Mouse (Mus musculus) heart, embryonic 16.5 days (tissue): ENCODE results near the gene Psmc3. TPM values are rescaled to one million over a fixed set of nuclear protein-coding genes. Genes with fewer than 3 reads are reported as not detected.
A peak's percentile ranks its signal among the peaks of the same experiment; 100 is the strongest.

Experiments used
- ATAC-seq: fragments of 200-750 bp; cut with Nextera tagmentation; replicated peaks from 2 replicates; pipeline ENCODE4 v1.8.0; 2017; ENCODE audit warnings: moderate number of reproducible peaks; ENCODE audit not compliant: insufficient read depth, low FRiP score; ENCODE audit errors: extremely low read depth
- H3K27ac ChIP-seq: fragments of 300-500 bp; sonication (generic); 2 replicates; pipeline ENCODE4 v1.5.1; 2014; ENCODE audit warnings: mild to moderate bottlenecking, low read length, control low read depth, moderate library complexity
- H3K27me3 ChIP-seq: fragments of 300-500 bp; sonication (generic); 2 replicates; pipeline ENCODE4 v1.6.1; 2014; ENCODE audit warnings: low read length, mixed read lengths; ENCODE audit not compliant: control insufficient read depth, insufficient read depth
- H3K36me3 ChIP-seq: fragments of 300-500 bp; sonication (generic); 2 replicates; pipeline ENCODE4 v1.6.1; 2014; ENCODE audit not compliant: control insufficient read depth, insufficient read depth
- H3K4me1 ChIP-seq: fragments of 300-500 bp; sonication (generic); 2 replicates; pipeline ENCODE4 v1.6.1; 2014; ENCODE audit warnings: low read length, mixed read lengths; ENCODE audit not compliant: control insufficient read depth, insufficient read depth
- H3K4me2 ChIP-seq: fragments of 300-500 bp; sonication (generic); 2 replicates; pipeline ENCODE4 v1.6.1; 2014; ENCODE audit warnings: low read depth, mild to moderate bottlenecking, control low read depth, low read length
- H3K4me3 ChIP-seq: fragments of 300-500 bp; sonication (generic); 2 replicates; pipeline ENCODE4 v1.5.1; 2014; ENCODE audit warnings: mild to moderate bottlenecking, control low read depth, low read length
- H3K9ac ChIP-seq: fragments of 300-500 bp; sonication (generic); 2 replicates; pipeline ENCODE4 v1.6.1; 2014; ENCODE audit warnings: low read length, control low read depth
- H3K9me3 ChIP-seq: fragments of 300-500 bp; sonication (generic); replicated peaks from 2 replicates; pipeline ENCODE4 v1.6.1; 2016; ENCODE audit warnings: low read length; ENCODE audit not compliant: control insufficient read depth
- WGBS: fragments of 180-500 bp; shearing (Covaris S2); extraction: QIAGEN DNeasy Blood & Tissue Kit; methylation state at CpG from one replicate; pipeline ENCODE4 v1.1.7; 2014; 5-methylcytosine and 5-hydroxymethylcytosine counted together
- polyA plus RNA-seq: library from polyadenylated mRNA; unstranded; fragments of >200 nt; fragmentation: Nextera tagmentation; extraction: Ambion mirVana; gene quantifications from 2 replicates; pipeline ENCODE4 v1.2.1, GENCODE M21; 2015

Psmc3 gene
- polyA plus RNA-seq, 1 experiment from 2014 or later, result 255 TPM

- Histone ChIP-seq H3K9ac (peak within 1 kb of the TSS; percentile 84), H3K4me3 (peak within 1 kb of the TSS; percentile 69), H3K4me2 (peak within 1 kb of the TSS; percentile 85), H3K4me1 (peaks cover 29% of the 10 kb centered on the region), H3K27ac (peak within 1 kb of the TSS; percentile 92), H3K27me3 (no peaks in the 10 kb centered on the region), H3K36me3 (peaks cover 2% of the 10 kb centered on the region; the same call in 1 of the 2 replicates), H3K9me3 (no peaks in the 10 kb centered on the region)
- peak; percentile 95 for ATAC-seq
- under 1% methylated on average over 69 of the region's 69 CpGs for WGBS
Observed at GRCm38 (mm10) chr2:91070076-91070800, 16.4 kb downstream of the Psmc3 start, which contains the start of gene Slc39a13. Slc39a13 (minus strand) TSS chr2:91070417.

GRCm38 (mm10) chr2:91071059-91071458 lies 17.2 kb downstream of the Psmc3 start:
- H3K9me3 ChIP-seq, result no peaks in the 10 kb centered on the region
- H3K36me3 ChIP-seq, result peaks cover 2% of the 10 kb centered on the region; the same call in 1 of the 2 replicates
- WGBS, result 86% methylated on average over 10 of the region's 10 CpGs
- peak overlapping the region; percentile 85 for H3K4me2 ChIP-seq
- no peak for ATAC-seq
- H3K27ac ChIP-seq, result peak overlapping the region; percentile 92
- H3K4me1 ChIP-seq, result peaks cover 29% of the 10 kb centered on the region
- H3K4me3 ChIP-seq, result peak overlapping the region; percentile 69
- H3K27me3 ChIP-seq, result no peaks in the 10 kb centered on the region
- H3K9ac ChIP-seq, result peak overlapping the region; percentile 84

- Histone ChIP-seq H3K4me1 (peaks cover 26% of the 10 kb centered on the region), H3K4me2 (no peak overlapping the region), H3K4me3 (no peak overlapping the region), H3K27ac (no peak overlapping the region), H3K9ac (no peak overlapping the region), H3K27me3 (no peaks in the 10 kb centered on the region), H3K36me3 (peaks cover under 1% of the 10 kb centered on the region; the same call in 1 of the 2 replicates), H3K9me3 (no peaks in the 10 kb centered on the region)
- ATAC-seq, result no peak
- WGBS, result 34% methylated on average over 1 of the region's 1 CpGs
Observed at GRCm38 (mm10) chr2:91072092-91072491, 18.3 kb downstream of the Psmc3 start.

- peak overlapping the region; percentile 83 for H3K9ac ChIP-seq
- H3K9me3 ChIP-seq, result no peaks in the 10 kb centered on the region
- WGBS, result 27% methylated on average over 12 of the region's 12 CpGs
- H3K4me3 ChIP-seq, result peak overlapping the region; percentile 67
- no peaks in the 10 kb centered on the region for H3K36me3 ChIP-seq
- H3K4me1 ChIP-seq, result peaks cover 10% of the 10 kb centered on the region; the same call in 1 of the 2 replicates
- no peak for ATAC-seq
- H3K4me2 ChIP-seq, result peak overlapping the region; percentile 97
- H3K27ac ChIP-seq, result no peak overlapping the region
- H3K27me3 ChIP-seq, result no peaks in the 10 kb centered on the region
Observed at GRCm38 (mm10) chr2:91077957-91078313, 24.1 kb downstream of the Psmc3 start.

GRCm38 (mm10) chr2:91078314-91079025 lies 24.7 kb downstream of the Psmc3 start:
- Histone ChIP-seq H3K36me3 (no peaks in the 10 kb centered on the region), H3K27ac (no peak overlapping the region; the same call in 1 of the 2 replicates), H3K4me1 (peaks cover 10% of the 10 kb centered on the region; the same call in 1 of the 2 replicates), H3K9ac (peak overlapping the region; percentile 83), H3K27me3 (no peaks in the 10 kb centered on the region), H3K9me3 (no peaks in the 10 kb centered on the region), H3K4me3 (peak overlapping the region; percentile 67), H3K4me2 (peak overlapping the region; percentile 97)
- WGBS, result under 1% methylated on average over 28 of the region's 36 CpGs
- ATAC-seq, result peak; percentile 59

- no peak overlapping the region; the same call in 1 of the 2 replicates for H3K27ac ChIP-seq
- WGBS, result 27% methylated on average over 5 of the region's 5 CpGs
- ATAC-seq, result no peak; the same call in 1 of the 2 replicates
Observed at GRCm38 (mm10) chr2:91079026-91079384, 25.2 kb downstream of the Psmc3 start.

GRCm38 (mm10) chr2:91080784-91081513 lies 27.1 kb downstream of the Psmc3 start:
- Histone ChIP-seq H3K9ac (no peak overlapping the region), H3K9me3 (no peaks in the 10 kb centered on the region), H3K4me2 (no peak overlapping the region), H3K27ac (no peak overlapping the region), H3K4me3 (no peak overlapping the region), H3K4me1 (peaks cover 9% of the 10 kb centered on the region; the same call in 1 of the 2 replicates), H3K36me3 (no peaks in the 10 kb centered on the region), H3K27me3 (no peaks in the 10 kb centered on the region)
- no peak for ATAC-seq
- WGBS, result 79% methylated on average over 8 of the region's 8 CpGs

More at GRCm38 (mm10) chr2:91079026-91079384, 25.2 kb downstream of the Psmc3 start:
- no peaks in the 10 kb centered on the region for H3K36me3 ChIP-seq
- peaks cover 10% of the 10 kb centered on the region; the same call in 1 of the 2 replicates for H3K4me1 ChIP-seq
- H3K4me3 ChIP-seq, result peak overlapping the region; percentile 67
- H3K9me3 ChIP-seq, result no peaks in the 10 kb centered on the region
- H3K27me3 ChIP-seq, result no peaks in the 10 kb centered on the region
- H3K9ac ChIP-seq, result peak overlapping the region; percentile 83
- peak overlapping the region; percentile 97 for H3K4me2 ChIP-seq

- Histone ChIP-seq H3K9ac (no peak within 1 kb of the TSS), H3K4me2 (no peak within 1 kb of the TSS), H3K4me1 (peaks cover 7% of the 10 kb centered on the region; the same call in 1 of the 2 replicates), H3K27me3 (no peaks in the 10 kb centered on the region), H3K36me3 (no peaks in the 10 kb centered on the region), H3K9me3 (no peaks in the 10 kb centered on the region), H3K27ac (peak within 1 kb of the TSS; percentile 46), H3K4me3 (no peak within 1 kb of the TSS)
- WGBS, result 73% methylated on average over 13 of the region's 13 CpGs
- ATAC-seq, result no peak
Observed at GRCm38 (mm10) chr2:91081775-91082695, 28.2 kb downstream of the Psmc3 start, which contains the start of gene Spi1. Spi1 (plus strand) TSS chr2:91082390.
